Mouse (Mus musculus): ENCODE data around the gene Lsmem1. TPM values are rescaled to one million over a fixed set of nuclear protein-coding genes. Genes with fewer than 3 reads are reported as not detected.

The Lsmem1 gene
- total RNA-seq, 2 experiments from 2014 or later = 0.45 to 2.3 TPM

- no peak for DNase-seq
These were observed 58.6 kb downstream of the Lsmem1 start for GRCm38 (mm10) chr12:40140706-40141105.

DNA sequence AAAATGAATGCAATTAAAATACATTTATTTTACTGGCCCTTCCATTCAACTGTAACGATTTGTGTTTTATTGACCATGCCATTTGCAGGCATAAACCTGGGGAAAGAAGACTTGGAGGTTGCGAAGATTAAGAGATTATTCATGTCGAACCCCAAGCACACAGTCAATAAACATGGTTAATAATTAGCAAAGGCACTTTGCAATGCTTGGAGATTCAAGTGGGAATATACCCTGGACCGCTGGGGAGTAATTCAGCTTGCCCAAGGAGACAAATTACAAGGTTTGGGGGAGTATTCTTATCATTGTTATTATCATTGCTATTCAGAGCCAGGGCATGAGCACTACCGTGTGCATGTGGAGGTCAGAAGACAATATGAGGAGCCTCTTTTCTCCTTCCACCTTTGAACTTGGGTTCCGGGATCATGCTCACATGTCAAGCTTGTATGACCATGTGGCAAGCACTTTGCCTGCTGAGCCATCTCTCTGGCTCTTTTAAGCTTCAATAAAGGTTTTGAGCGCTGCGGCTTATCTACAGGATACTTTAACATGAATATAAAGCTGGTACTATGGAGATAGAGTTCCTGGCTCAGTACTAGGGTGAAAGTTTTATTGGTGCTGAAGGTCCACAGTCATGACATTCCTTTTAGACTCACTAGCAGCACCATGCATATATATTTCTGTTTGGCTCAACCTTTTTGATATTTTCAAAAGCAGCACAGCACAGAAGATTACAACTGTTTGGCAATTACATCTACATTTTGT is 59.6 kb downstream of the Lsmem1 start:
- DNase-seq = no peak

GRCm38 (mm10) chr12:40134529-40134928 is 64.8 kb downstream of the Lsmem1 start:
- peak; percentile 39 for DNase-seq

GRCm38 (mm10) chr12:40133573-40134271 is 65.6 kb downstream of the Lsmem1 start, which contains the start of gene Scin:
Scin (minus strand) TSS chr12:40134228.
- peak; percentile 46 for DNase-seq

GRCm38 (mm10) chr12:40133194-40133572 is 66.1 kb downstream of the Lsmem1 start:
- no peak for DNase-seq

Small RNAs within 50 kb of the gene (microRNA-seq; reads per million reads assigned to microRNA genes)
- gene Mir1938 = not detected

Other genes with a start within 250 kb of the Lsmem1 start
- 100 to 1,000 TPM in 1 of 2 experiments, 10 to 100 TPM in 1; 98.8 to 157 TPM for gene Arl4a, start 161.5 kb downstream of the Lsmem1 start, total RNA-seq (2021)
- under 1 TPM; 0.45 to 0.63 TPM for gene Scin, start 65.3 kb downstream of the Lsmem1 start, total RNA-seq (2021)
- 100 to 1,000 TPM; 143 to 154 TPM for gene Ifrd1, start 49.0 kb upstream of the Lsmem1 start, total RNA-seq (2021)
- 10 to 100 TPM; 17.1 to 21.5 TPM for gene Zfp277, start 246.4 kb upstream of the Lsmem1 start, total RNA-seq (2021)
- 10 to 100 TPM; 16.2 to 28.5 TPM for gene Dock4, start 246.5 kb upstream of the Lsmem1 start, total RNA-seq (2021)